Mouse (Mus musculus) gastrocnemius, postnatal 14 days (tissue): ENCODE measurements around the gene Efhd1. TPM values are rescaled to one million over a fixed set of nuclear protein-coding genes. Genes with fewer than 3 reads are reported as not detected.

Source experiments
- DNase-seq: peaks from one replicate; pipeline ENCODE4 v3.0.0; 2021; ENCODE audit warnings: mixed read lengths
- intact Hi-C: fragments of 180-260 bp; cut with DNase I; formaldehyde crosslinking; loops from one replicate; pipeline ENCODE4 v1.15.1; 2025; ENCODE audit warnings: low total_unique reads
- long read RNA-seq, 2 experiments: library from polyadenylated mRNA; stranded (forward); transcript quantifications; one replicate each; pipeline ENCODE4 v2.0.0; 2021
- total RNA-seq, 2 experiments: library from RNA; stranded (reverse); gene quantifications; 2 replicates each; pipeline ENCODE4 v1.2.3; 2021

Gene Efhd1
- total RNA-seq: 10 to 100 TPM in 1 of 2 experiments, 1 to 10 TPM in 1; 5.8 to 14.6 TPM
- long read RNA-seq, experiment 1, partial matches to known transcripts: 0 of 3 reads
- long read RNA-seq, experiment 1, other reads (novel, unspliced or antisense): 0 of 3 reads
- long read RNA-seq, experiment 2, partial matches to known transcripts: 0 of 2 reads
- long read RNA-seq, experiment 2, other reads (novel, unspliced or antisense): 0 of 2 reads

DNA sequence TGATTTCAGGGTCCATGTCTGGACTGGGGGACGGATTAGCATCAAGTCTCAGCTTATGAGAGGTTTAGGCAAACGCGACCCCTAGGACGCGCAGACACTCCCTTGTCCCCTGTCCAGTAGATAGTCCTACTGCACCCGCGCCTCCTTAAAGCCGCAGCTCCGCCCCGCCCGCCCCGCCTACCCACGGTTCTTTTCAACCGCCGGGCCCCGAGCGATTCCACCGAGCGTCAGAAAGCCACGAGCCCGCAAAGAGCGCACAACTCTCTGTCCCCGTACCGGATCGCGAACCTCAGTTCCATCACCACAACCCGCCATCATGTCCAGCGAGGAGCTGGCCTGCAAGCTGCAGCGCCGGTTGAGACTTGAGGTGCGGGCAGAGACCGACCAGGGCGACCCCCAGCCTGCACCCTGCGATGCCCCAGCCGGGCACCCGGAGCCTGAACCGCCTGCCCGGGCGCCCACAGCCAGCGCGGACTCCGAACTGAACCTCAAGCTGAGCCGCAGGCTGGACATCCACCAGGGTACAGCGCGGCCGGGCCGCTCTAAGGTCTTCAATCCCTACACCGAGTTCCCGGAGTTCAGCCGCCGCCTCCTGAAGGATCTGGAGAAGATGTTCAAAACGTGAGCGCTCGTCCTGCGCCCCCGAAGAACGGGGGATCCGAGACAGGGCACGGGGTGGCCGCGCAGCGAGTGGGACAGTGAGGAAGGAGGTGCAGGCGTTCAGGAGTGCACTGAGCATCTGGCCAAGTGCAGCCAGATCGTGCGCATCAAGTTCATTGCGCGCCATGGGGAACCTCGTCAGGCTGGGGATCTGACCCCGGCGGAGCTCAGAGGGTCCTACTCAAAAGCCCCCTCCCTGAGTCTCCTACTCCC lies at the start of gene Efhd1:
Efhd1 (plus strand) TSS at position 230 of the 873 bp plus-strand sequence.
- DNase-seq: peak; percentile 63
- intact Hi-C loops: no loop called here

DNA sequence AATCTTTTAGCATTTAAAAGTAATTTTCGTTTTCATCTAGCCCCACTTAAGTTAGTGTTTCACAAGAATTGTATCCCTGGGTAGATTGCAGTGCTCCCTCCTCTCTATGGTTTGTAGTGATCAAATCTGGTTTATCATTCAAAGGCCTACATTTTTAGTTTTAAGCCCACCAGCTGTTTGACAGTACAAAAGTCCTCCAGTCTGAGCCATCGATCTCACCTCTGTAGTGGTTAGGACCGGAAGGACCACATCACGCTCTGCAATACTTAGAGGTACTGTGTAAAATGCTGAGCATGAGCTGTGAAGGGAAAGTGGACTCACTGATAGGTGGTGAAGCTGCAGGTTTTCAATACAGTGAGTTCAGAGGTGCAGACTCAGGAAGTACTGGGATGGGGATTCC lies 49.4 kb upstream of the Efhd1 start:
- intact Hi-C loops: no loop called here
- DNase-seq: no peak

DNA sequence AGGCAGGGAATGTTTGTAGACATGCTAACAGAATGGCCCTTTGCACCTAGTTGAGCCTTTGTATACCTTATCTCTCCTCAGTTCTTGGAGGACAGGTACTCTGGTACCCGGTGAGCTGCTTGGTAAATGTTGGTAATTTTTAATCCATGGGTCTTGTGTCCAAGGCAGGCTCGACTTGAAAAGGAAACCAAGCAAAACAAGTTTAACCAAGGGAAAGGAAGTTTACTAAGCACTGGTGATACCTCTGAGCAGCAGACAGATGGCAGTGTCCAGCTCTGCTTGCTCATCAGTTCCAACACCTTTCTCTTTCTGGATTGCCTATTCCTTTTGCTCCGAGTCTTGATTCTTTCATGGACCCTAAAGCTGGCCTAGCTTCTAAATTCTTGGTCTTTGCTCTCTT lies 46.2 kb upstream of the Efhd1 start:
- intact Hi-C loops: no loop called here
- DNase-seq: no peak

DNA sequence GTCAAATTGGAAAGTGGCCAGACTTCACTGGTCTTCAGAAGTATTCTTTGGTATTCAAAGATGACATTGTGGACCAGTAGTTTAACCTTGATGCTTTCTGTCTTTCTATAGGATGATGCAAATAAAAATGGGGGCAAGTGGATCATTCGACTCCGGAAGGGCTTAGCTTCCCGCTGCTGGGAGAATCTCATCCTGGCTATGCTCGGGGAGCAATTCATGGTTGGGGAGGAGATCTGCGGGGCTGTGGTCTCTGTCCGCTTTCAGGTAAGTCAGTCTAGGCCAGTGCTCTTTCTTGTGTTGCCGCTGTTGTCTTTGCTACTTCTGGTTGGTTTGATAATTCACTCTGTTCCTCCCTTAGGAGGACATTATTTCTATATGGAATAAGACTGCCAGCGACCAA lies 38.4 kb upstream of the Efhd1 start:
- DNase-seq: no peak
- intact Hi-C loops: no loop called here

DNA sequence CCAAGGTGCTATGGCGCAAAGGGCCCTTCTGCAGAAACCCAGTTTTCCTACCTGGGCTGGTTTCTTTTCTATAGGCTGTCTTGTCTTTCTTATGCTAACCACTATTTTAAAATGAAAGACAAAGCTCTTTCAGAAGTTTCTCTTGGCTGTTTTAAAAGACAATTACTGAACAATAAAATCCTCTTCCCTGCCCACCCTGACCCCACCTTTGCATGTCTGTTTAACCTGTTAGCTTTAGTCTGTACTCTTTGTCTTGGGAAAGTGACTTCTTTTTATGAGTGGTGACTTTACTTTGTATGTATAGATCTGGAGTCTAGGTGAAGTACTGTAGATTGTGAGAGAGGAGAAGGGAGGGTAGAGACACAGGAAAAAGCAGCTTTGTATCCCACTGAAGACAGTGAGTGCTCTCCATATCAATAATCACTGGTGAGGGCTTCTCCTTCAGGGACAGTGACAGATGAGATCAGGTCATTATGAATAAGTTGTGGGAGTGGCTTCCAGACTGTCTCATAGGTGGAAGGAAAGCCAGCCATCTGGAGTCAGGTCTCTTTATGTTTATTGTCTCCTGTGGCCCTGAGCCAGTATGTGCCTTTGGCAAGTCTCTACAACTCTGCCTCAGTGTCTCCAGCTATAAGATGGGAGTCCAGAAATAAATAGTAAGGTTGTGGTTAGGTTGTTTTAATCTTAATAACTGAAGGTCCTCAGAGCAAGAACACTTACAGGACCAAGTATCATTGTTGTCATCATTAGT lies 37.6 kb upstream of the Efhd1 start:
- intact Hi-C loops: no loop called here
- no peak for DNase-seq

DNA sequence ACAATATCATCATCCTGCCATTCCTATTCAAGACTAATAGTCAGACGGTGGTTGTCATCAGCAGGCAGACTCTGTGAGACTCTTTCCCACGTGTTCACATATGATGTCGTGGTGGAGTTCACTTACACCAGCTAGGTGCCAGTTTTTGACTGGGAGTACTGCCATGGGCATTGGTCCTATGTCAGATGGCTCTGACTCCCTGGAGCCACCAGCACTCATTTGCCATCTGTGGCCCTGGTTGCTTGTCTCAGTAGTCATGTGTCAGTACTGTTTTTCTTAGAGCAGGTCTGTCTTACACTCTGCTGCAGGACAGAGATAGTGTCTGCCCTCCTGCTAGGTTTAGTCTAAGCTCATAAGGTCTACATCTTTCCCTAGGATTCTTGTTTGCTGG lies 37.0 kb upstream of the Efhd1 start:
- DNase-seq: peak; percentile 38
- intact Hi-C loops: no loop called here

DNA sequence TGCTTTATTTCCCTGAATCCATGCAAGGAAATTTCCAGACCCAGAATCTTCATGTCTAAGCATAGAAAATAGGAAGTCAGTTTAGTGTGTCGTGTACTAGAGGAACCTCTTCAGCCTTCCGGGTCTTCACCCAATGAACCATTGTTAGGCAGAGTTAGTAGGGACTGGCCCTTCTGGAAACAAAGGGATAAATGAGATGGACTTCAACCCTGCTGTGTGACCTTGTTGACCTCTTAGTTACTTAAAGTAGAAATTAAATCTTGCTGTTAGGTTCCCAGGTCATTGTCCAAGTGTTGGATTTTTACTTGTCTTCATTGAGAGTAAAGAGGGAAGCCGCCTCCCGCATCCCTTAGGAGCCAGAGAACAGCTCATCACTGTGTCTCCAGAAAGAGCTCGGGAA lies 33.6 kb upstream of the Efhd1 start:
- DNase-seq: no peak
- intact Hi-C loops: no loop called here

DNA sequence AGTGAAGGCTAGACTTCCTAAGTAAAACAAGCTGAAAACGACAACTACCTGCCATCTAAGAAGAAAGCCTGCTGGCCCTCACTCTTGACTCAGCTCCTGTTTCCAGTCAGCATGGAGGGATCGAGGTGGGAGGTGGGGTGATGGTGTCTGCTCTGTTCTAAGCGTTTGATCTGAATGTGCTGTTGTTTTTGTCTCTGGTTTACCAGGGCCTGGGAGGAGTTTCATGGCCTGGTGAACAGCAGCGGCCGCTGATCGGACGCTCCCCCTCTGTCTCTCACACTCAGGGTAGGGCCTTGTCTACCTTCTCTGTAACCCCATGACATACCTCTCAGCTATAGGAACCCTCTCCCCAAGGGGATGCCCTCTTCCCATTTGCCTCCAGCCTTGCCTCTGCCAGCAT lies 32.0 kb upstream of the Efhd1 start:
- DNase-seq: no peak
- intact Hi-C loops: no loop called here

DNA sequence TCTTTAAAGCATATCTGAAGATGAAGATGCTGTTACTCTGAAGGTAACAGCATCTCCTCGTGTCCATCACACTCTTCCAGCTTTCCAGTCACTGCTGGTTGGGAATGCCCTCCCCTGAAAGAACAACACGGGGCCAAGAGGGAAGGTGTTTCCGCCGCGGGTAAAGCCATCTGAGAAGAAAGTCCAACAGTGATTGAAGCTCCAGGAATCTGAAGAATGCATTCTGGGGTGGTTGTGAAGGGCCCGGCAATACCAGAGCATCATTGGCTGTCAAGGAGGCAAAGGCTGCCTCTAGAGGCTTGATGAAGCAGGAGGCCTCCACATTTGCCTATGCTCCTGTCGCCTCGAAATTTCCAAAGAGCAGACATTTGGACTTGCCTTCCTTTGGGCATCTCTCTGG lies 25.1 kb upstream of the Efhd1 start:
- intact Hi-C loops: no loop called here
- DNase-seq: no peak

DNA sequence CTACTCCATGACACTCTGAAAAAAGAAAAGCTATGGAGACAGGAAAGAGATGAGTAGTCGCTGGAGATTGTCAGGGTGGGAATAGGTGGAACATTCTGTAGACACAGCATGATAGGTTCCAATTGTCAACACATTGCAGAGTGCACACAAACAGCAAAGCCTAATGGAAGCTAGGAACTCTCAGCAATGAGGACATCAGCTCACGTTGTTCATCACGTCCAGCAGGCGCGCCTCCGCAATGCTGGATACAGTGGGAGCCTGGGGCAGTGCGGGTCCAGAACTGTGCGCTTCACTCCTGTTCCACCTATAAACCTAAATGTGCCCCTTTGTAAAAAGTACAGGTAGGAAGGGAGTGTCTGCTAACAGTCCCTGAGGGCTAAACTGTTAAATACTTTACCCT lies 21.1 kb upstream of the Efhd1 start:
- intact Hi-C loops: no loop called here
- no peak for DNase-seq

DNA sequence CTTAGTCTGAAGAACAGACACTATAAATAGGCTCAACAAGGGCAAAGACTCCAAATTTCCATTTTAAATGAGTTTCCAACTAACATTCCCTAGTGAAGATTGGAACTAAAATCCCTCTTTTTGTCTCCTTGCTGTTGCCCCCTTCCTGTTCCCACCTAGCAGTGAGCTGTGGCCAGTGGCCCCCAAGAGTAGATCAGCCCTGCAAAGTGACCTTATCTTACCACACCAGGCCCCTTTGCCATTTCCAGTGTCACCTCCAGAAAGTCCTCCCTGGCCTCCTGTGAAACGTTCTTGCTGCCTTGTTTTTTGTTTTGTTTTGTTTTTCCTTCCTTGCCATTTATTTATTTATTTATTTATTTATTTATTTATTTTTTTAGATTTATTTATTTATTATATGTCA lies 18.7 kb upstream of the Efhd1 start:
- intact Hi-C loops: no loop called here

DNA sequence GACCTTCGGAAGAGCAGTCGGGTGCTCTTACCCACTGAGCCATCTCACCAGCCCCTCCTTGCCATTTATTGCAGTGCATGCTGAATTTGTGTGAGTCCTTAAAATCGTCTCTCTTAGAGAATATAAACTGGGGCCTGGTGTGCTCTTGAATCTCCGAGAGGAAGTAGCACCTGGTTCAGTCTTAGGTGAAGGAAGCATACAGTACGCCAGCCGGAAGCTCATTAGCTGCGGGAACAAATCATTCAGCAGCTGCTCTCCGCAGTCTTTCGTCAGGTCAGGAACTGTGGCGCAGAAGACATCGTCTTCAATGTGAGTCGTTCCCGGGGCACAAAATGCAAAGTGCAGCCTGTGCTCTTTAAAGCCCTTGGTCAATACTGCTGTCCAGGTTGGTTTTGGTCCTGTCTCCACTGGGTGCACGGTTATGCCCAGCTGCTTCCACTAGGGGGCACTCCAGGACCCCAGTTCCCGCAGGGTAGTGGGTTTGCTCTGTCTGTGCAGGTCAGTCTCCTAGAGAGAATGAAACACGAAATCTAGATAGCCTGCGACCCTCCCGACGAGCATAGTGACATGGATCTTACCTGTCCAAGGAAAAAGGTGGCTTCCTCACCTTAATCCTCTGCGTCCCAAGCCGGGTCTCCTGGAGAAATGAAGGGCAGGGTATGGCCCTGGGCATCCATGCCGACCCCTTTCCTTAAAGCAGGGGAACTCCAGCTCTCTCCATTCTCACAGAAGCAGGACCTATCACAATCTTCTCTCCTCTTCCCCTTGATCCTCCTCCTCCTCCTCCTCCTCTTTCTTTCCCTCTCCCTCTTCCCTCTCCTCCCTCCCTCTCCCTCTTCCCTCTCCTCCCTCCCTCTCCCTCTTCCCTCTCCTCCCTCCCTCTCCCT lies 18.0 kb upstream of the Efhd1 start:
- peak; percentile 77 for DNase-seq
- intact Hi-C loops: loop anchor here (2.0 kb wide), 1 partner anchor 47 kb away; no protein-coding TSS in a partner anchor

More for the DNA sequence above, 18.7 kb upstream of the Efhd1 start:
- DNase-seq: no peak

DNA sequence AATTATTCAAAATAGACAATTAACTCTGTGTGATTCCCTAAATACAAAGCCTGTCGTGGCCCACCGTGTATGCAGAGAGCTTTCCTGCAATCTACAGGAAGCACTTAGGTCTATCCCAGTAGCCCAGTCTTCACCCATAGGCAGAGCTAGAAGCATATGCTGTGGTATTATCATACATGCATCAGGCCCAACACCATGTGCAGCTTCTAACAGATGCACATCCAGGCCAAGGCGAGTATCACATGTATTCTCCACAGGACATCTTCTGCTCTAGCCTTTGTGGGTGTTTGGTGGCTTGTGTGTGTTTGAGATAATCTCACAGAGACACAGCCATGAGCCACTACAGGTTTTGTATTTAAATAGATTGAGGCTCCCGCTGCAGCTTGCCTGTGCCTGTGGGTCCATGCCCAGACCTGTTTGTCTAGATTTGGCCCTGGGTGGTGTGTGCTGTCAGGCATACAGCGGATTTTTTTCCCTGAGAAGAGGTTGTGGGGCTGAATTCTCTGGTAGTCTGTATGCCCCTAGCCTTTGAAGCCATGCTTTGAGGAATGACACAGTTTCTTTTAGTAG lies 12.0 kb upstream of the Efhd1 start:
- no peak for DNase-seq
- intact Hi-C loops: no loop called here

DNA sequence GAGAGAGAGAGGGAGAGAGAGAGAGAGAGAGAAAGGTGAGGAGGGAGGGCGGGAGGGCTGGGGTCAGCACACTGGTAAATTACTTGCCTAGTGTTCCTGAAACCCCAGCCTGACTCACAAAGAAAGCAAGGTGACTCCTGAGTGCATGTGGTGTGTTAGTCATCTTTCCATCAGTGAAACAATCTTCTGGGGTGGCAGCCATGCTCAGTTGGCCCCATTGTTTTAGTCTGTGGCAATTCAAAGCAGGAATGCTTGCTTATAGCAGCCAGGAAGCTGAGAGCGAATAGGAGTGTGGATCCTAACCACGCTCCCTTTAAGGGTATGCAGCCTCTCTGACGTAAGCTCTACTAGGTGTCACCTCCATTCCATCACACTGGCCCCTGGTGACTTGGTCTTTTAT lies 9.0 kb upstream of the Efhd1 start:
- intact Hi-C loops: no loop called here
- DNase-seq: no peak

DNA sequence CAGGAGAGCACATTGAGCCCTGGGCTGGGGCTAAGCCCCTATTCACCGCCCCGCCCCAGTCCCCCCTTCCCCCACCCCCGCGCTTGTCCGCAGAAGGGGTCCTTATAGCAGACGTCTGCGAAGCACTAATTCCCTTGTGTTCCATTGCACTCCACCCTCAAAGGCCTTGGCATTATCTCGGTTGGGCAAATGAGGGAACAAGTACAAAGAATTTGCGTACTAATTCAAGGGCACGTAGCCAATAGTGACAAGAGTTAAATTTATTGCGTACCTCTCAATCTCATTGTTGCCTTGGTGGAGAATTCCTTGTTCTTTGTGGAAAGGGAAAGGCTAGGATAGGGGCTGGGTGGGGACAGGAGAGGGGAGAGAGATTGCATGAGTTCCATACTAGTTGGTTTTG lies 6.5 kb upstream of the Efhd1 start:
- intact Hi-C loops: no loop called here
- DNase-seq: no peak

DNA sequence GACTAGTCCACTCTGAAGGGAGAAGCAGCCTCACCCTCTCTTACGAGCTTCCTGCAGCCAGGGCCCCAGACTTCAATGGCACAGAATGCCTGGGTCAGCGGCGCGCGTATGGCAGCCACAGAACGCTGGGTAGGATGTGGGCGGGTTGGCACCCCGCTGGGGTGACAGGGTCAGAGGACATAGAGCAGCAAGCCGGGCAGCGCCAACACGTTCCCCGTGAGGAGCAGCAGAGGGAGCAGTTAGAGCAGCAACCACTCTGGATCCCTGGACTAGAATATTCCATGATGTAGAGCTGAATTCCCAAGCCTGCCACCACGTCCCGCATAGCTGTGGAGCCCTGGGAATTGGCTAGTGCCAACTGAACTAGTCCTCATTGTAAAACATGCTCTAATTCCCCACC lies 5.7 kb upstream of the Efhd1 start:
- intact Hi-C loops: no loop called here
- peak; percentile 27 for DNase-seq

DNA sequence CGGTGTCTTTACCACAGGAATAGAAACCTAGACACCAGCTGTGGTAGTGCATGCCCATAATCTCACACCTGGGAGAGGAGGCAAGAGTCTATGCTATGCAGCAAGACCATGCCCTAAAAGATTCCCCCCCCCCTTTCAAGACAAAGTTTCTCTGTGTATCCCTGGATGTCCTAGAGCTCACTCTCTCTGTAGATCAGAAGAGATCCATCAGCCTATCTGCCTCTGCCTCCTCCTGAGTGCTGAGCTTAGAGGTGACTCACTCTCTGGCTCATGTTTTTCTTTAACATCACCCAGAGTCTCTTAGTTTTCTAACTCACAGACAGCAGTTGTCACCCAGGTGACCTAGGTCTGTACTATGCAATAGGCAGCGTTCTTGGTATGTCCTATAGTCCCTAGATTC lies 4.8 kb upstream of the Efhd1 start:
- intact Hi-C loops: no loop called here
- DNase-seq: no peak

DNA sequence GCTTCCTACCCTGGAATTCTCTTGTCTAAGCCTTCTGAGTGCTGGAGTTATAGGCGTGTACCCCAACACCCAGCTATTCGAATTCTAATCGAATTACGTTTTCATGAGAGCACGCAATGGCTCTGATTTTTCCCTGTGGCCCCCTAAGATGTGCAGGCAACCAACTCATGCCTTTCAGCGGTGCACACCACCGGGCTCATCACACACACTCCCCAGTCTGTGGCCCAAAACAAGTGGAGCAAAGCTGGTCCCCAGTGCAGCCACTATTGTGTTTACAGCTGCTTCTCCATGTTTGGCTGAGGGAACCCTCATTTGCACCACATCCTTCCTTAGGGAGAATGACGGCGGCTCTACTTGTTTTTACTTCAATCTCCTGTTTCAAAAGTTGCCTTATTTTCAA lies 906 bp upstream of the Efhd1 start:
- no peak for DNase-seq
- intact Hi-C loops: no loop called here

DNA sequence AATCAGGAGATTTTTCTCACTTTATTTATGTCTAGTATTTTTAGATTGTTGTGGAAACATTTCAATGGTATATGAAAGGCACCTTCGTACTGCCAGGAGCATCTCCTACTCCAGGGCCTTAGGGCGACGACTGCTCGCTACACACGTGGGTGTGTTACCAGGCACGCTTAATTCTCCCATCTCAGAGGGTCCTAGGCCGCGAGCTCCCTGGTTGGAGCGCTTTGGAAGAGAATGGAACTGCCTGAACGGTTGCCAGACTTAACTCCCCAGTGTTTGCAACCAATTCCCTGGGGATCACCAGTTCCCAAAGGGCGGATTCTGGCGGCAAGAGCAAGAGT lies 398 bp upstream of the Efhd1 start:
- intact Hi-C loops: no loop called here
- no peak for DNase-seq
